Mouse (Mus musculus): ENCODE measurements around the gene 4931406C07Rik.
"Not testable (repeated sequence)": the region's sequence is repeated elsewhere in the genome, so short reads cannot be mapped to it uniquely, and the experiment has no call there.

DNA sequence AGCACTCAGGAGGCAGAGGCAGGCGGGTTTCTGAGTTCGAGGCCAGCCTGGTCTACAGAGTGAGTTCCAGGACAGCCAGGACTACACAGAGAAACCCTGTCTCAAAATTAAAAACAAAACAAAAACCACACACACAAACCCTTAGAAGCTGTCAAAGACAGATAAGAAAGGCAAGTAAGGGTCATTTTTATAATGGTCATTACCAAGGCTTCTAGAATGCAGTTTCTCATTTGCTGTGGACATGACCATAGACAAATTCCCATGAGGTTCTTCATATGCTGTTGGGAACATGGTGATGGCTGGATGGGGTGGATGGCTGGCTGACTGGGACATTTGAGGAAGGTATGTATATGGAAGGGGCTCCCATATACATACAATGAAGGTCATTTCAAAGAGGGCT lies 10.0 kb upstream of the 4931406C07Rik start:
- not testable (repeated sequence) for TF ChIP-seq CTCF (IDR thresholded peaks at IDR 0.05; ENCODE audit: control insufficient read depth, insufficient read depth, insufficient read length); MYOG (IDR thresholded peaks at IDR 0.05; ENCODE audit: control insufficient read depth, extremely low read depth, insufficient read length); FOSL1 (IDR thresholded peaks at IDR 0.05; ENCODE audit: insufficient read depth, low read length, poor library complexity, severe bottlenecking); MAX (IDR thresholded peaks at IDR 0.05); MYOD1 (IDR thresholded peaks at IDR 0.05; ENCODE audit: control insufficient read depth, insufficient read length, low read depth); USF1 (IDR thresholded peaks at IDR 0.05; ENCODE audit: low read depth); CEBPB (IDR thresholded peaks at IDR 0.05; ENCODE audit: low read depth)

Measured in C2C12 (cell line).